ENCODE assay signal across 12 mouse cellular contexts in genomic region chr1:128705071-128705503, GRCm38 (mm10).
A peak's percentile ranks its signal among the peaks of the same experiment; 100 is the strongest.
DNase-seq lines count a peak whose midpoint lies in the region.
"Had no signal": no experiment of that assay in that cellular context is flagged by ENCODE, and none has a peak within 500 bp of the region (broad histone marks: within the 10 kb centered on the region; RNA-seq: fewer than 3 reads in every experiment).

No protein-coding gene starts in this region.

- peak; percentile 92 for DNase-seq in heart, adult 11 months
- no peak for DNase-seq in heart, postnatal 4 days
- DNase-seq in 416B (ENCODE audit: low read depth) = peak; percentile 96
- DNase-seq in lung, postnatal 14 days = peak; percentile 34
- DNase-seq in frontal cortex, postnatal 25 days (ENCODE audit: low spot score in 2 of 2) = no peak
- DNase-seq in gastrocnemius, postnatal 4 days (ENCODE audit: low spot score in 2 of 2) = no peak
- no peak for DNase-seq in gastrocnemius, adult 8-10 months (ENCODE audit: low spot score in 2 of 2)
- DNase-seq: cerebellum, postnatal 14 days; liver, embryonic 13.5 days had no signal

- peak overlapping the region; percentile 60 for H3K27ac ChIP-seq in brown adipose tissue, adult 24 weeks (replicated peaks; ENCODE audit: low read depth, low read length)
- H3K27ac ChIP-seq: liver, embryonic 13.5 days; neural tube, embryonic 12.5 days had no signal

- 0 out of 2 replicates have a peak, but pooled peaks cover 2% of the 10 kb centered on the region for H3K4me1 ChIP-seq in brown adipose tissue, adult 24 weeks (ENCODE audit: control insufficient read depth, insufficient read depth, insufficient read length, low read length)
- H3K4me1 ChIP-seq: liver, embryonic 13.5 days; neural tube, embryonic 12.5 days had no signal

- no peak overlapping the region for H3K4me3 ChIP-seq in brown adipose tissue, adult 24 weeks (ENCODE audit: insufficient read depth, low read depth, low read length)
- H3K4me3 ChIP-seq: heart, adult 2 months; liver, embryonic 13.5 days; neural tube, embryonic 12.5 days had no signal

Comparison
In these comparisons a context has a peak if more than half of its experiments do, and no peak if none do; other contexts are left out.
1. DNase-seq: peak in heart, adult 11 months (single experiment), 416B (single experiment) and lung, postnatal 14 days (single experiment); none in heart, postnatal 4 days (single experiment), frontal cortex, postnatal 25 days (0 of 2), gastrocnemius, postnatal 4 days (0 of 2) and gastrocnemius, adult 8-10 months (0 of 2).